Mouse (Mus musculus) ES-E14 (cell line): ENCODE measurements around the gene Acot7. TPM values are rescaled to one million over a fixed set of nuclear protein-coding genes. Genes with fewer than 3 reads are reported as not detected.
A peak's percentile ranks its signal among the peaks of the same experiment; 100 is the strongest.

Experiments
- DNase-seq: peaks from one replicate; pipeline ENCODE4 v3.0.0-alpha.2; 2013; ENCODE audit warnings: low read depth, low spot score
- H3K27ac ChIP-seq: 2 replicates; pipeline ENCODE4 v1.5.1; 2012; ENCODE audit warnings: low read depth, mild to moderate bottlenecking, low read length, moderate library complexity, mixed read lengths; ENCODE audit not compliant: poor library complexity, insufficient read depth, severe bottlenecking
- H3K36me3 ChIP-seq: 2 replicates; pipeline ENCODE4 v1.6.1; 2012; ENCODE audit warnings: mild to moderate bottlenecking, low read length, moderate library complexity, mixed read lengths; ENCODE audit not compliant: control insufficient read depth, poor library complexity, insufficient read depth, severe bottlenecking
- H3K4me1 ChIP-seq, 2 experiments: fragments of 150-350 bp in 1 of 2; sonication (generic) in 1 of 2; 2 replicates each; pipeline ENCODE4 v1.6.1; 2012; ENCODE audit warnings: low read length in 2 of 2, mild to moderate bottlenecking in 1 of 2, mixed read lengths in 1 of 2; ENCODE audit not compliant: control insufficient read depth in 2 of 2, insufficient read depth in 2 of 2, poor library complexity in 1 of 2
- H3K4me3 ChIP-seq, 2 experiments: fragments of 150-350 bp in 1 of 2; sonication (generic) in 1 of 2; 2 replicates each; pipeline ENCODE4 v1.5.1; 2012; ENCODE audit warnings: low read length in 2 of 2, low read depth in 1 of 2, mild to moderate bottlenecking in 1 of 2, mixed read lengths in 1 of 2; ENCODE audit not compliant: insufficient read depth in 1 of 2, poor library complexity in 1 of 2, severe bottlenecking in 1 of 2
- H3K9ac ChIP-seq: 2 replicates; pipeline ENCODE4 v1.6.1; 2012; ENCODE audit warnings: low read depth, mild to moderate bottlenecking, low read length, mixed read lengths; ENCODE audit not compliant: poor library complexity, insufficient read depth, severe bottlenecking
- H3K9me3 ChIP-seq: fragments of 150-350 bp; sonication (generic); 2 replicates; pipeline ENCODE4 v1.6.1; 2012; ENCODE audit warnings: low read depth, mild to moderate bottlenecking, low read length; ENCODE audit not compliant: control insufficient read depth, insufficient read depth
- CHD2 ChIP-seq: IDR thresholded peaks from 2 replicates; pipeline ENCODE4 v1.6.1; 2014; ENCODE audit warnings: mild to moderate bottlenecking, low read depth, low read length, inconsistent platforms
- HCFC1 ChIP-seq: IDR thresholded peaks from 2 replicates; pipeline ENCODE4 v1.6.1; 2012; ENCODE audit warnings: low read length, inconsistent platforms, borderline replicate concordance; ENCODE audit not compliant: insufficient read depth
- MAFK ChIP-seq: IDR thresholded peaks from 2 replicates; pipeline ENCODE4 v1.6.1; 2014; ENCODE audit warnings: mild to moderate bottlenecking, low read depth, low read length, inconsistent platforms; ENCODE audit not compliant: insufficient read depth
- ZC3H11A ChIP-seq: IDR thresholded peaks from 2 replicates; pipeline ENCODE4 v1.6.1; 2012; ENCODE audit warnings: low read depth, mild to moderate bottlenecking, inconsistent platforms, low read length, borderline replicate concordance
- ZNF384 ChIP-seq: IDR thresholded peaks from 2 replicates; pipeline ENCODE4 v1.6.1; 2012; ENCODE audit warnings: low read depth, low read length, inconsistent platforms
- in situ Hi-C, 2 experiments: fragments of 600-800 bp; cut with MboI; formaldehyde crosslinking; loops; one replicate each; pipeline ENCODE4 v1.15.1; 2025; ENCODE audit warnings: low sequenced_read_pairs in 2 of 2, inconsistent platforms in 1 of 2; ENCODE audit not compliant: unreplicated experiment in 2 of 2
- total RNA-seq: library from RNA; depleted of rRNA; stranded (reverse); fragments of 300-350 nt; gene quantifications from 2 replicates; pipeline ENCODE4 v1.2.3, GENCODE M21; 2012

Gene Acot7
- total RNA-seq, 1 experiment, result 51.9 TPM

DNA sequence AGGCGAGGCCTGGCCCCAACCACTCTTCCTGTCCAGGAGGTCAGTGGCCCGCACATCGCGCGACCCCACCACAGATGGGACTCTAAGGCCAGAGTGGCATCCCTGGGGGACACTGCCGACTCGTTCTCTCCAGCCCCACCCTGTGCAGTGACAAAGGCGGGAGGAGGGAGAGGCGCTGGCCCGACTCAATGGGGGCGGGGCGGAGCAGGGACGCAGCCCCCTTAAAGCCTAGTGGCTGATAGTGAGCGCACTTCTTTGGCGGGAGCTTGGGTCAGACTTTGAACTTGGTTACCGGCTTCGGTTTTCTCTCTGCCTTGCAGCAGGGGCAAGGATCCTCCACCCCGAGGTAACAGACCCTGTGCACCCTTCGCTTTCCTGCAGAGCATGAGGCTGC, 18.7 kb upstream of the Acot7 start:
- in situ Hi-C loops, result no loop called here
- Histone ChIP-seq H3K4me3 (peak overlapping the region; percentile 61 to 69), H3K9ac (no peak overlapping the region), H3K27ac (no peak overlapping the region), H3K9me3 (no peaks in the 10 kb centered on the region), H3K36me3 (no peaks in the 10 kb centered on the region), H3K4me1 (peaks cover 2 to 3% of the 10 kb centered on the region in 2 experiments; a peak in 2 of 4 replicates)
- no peak for DNase-seq
- TF ChIP-seq ZNF384 (no peak), MAFK (no peak), CHD2 (no peak), ZC3H11A (no peak), HCFC1 (no peak)

GRCm38 (mm10) chr4:152160748-152161147, 17.2 kb upstream of the Acot7 start:
- Histone ChIP-seq H3K9ac (no peak overlapping the region), H3K9me3 (no peaks in the 10 kb centered on the region), H3K36me3 (no peaks in the 10 kb centered on the region), H3K4me1 (peaks cover 3 to 4% of the 10 kb centered on the region in 2 experiments; a peak in 2 of 4 replicates), H3K27ac (no peak overlapping the region), H3K4me3 (no peak overlapping the region)
- DNase-seq, result no peak
- TF ChIP-seq ZNF384 (no peak), CHD2 (no peak), ZC3H11A (no peak), HCFC1 (no peak), MAFK (no peak)
- in situ Hi-C loops, result no loop called here

- no peak for DNase-seq
- Histone ChIP-seq H3K36me3 (no peaks in the 10 kb centered on the region), H3K9me3 (no peaks in the 10 kb centered on the region), H3K4me1 (peaks cover 3 to 4% of the 10 kb centered on the region in 2 experiments; a peak in 2 of 4 replicates), H3K4me3 (no peak overlapping the region), H3K9ac (no peak overlapping the region), H3K27ac (no peak overlapping the region)
- TF ChIP-seq CHD2, result no peak
- TF ChIP-seq HCFC1, result no peak
- no peak for TF ChIP-seq ZNF384
- no peak for TF ChIP-seq MAFK
- no peak for TF ChIP-seq ZC3H11A
- in situ Hi-C loops, result no loop called here
Measured at GRCm38 (mm10) chr4:152161601-152162000, 16.3 kb upstream of the Acot7 start.

DNA sequence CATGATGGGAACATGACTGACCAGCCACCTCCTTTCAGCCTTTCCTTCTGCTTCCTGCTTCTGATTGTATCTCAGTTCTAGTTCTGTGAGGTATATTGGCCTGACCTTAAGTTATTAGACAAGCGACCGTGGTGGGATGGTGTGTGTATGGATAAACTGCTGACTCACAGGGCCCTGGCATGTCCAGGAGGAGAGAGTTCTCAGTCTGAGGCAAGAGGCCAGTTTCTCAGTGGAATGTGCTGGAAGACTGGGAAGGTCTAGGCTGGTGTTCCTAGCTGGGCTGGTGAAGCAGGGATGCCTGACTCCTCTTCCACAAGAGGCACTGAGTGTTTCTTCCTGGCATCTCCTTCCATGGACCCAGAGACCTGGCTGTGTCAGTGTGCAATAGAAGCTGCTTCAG, 15.2 kb upstream of the Acot7 start:
- no peak for DNase-seq
- peaks cover 3 to 4% of the 10 kb centered on the region in 2 experiments; a peak in 2 of 4 replicates for H3K4me1 ChIP-seq
- no peaks in the 10 kb centered on the region for H3K36me3 ChIP-seq
- in situ Hi-C loops, result no loop called here
- no peaks in the 10 kb centered on the region for H3K9me3 ChIP-seq
- TF ChIP-seq HCFC1 (no peak), ZC3H11A (no peak), ZNF384 (no peak), CHD2 (no peak), MAFK (no peak)
- H3K27ac ChIP-seq, result no peak overlapping the region
- H3K4me3 ChIP-seq, result no peak overlapping the region
- H3K9ac ChIP-seq, result no peak overlapping the region
